ENCODE assay signal across 8 mouse cellular contexts in genomic region chr2:165883006-165883405, GRCm38 (mm10). TPM values are rescaled to one million over a fixed set of nuclear protein-coding genes. Genes with fewer than 3 reads are reported as not detected.
DNase-seq lines count a peak whose midpoint lies in the region; ATAC-seq and TF ChIP-seq lines count a peak whose summit lies in the region.

No protein-coding gene starts in this region.

- peaks cover 64% of the 10 kb centered on the region for H3K4me1 ChIP-seq in lung, adult 2 months (ENCODE audit: control insufficient read depth, insufficient read depth, low read length)
- peaks cover 39% of the 10 kb centered on the region for H3K4me1 ChIP-seq in embryonic fibroblast, embryonic 13.5 days (ENCODE audit: control insufficient read depth, insufficient read depth, low read length)
- H3K4me1 ChIP-seq in hindbrain, embryonic 13.5 days (replicated peaks), result peaks cover 97% of the 10 kb centered on the region
- peaks cover 98% of the 10 kb centered on the region for H3K4me1 ChIP-seq in liver, embryonic 12.5 days
- H3K4me1 ChIP-seq in neural tube, embryonic 13.5 days (replicated peaks), result peaks cover 96% of the 10 kb centered on the region

- TF ChIP-seq POLR2A in lung, adult 2 months (IDR thresholded peaks at IDR 0.05; ENCODE audit: borderline replicate concordance, extremely low read depth, low read depth, low read length), result no peak
- TF ChIP-seq POLR2A in embryonic fibroblast, embryonic 13.5 days (IDR thresholded peaks at IDR 0.05; ENCODE audit: low read depth, low read length), result no peak; the same call in none of the 2 replicates

- TF ChIP-seq CTCF in lung, adult 2 months (IDR thresholded peaks at IDR 0.05; ENCODE audit: insufficient read depth, low read length), result 0 out of 2 replicates have a peak, but pooled peaks have one; percentile 9
- no peak for TF ChIP-seq CTCF in embryonic fibroblast, embryonic 13.5 days (IDR thresholded peaks at IDR 0.05; ENCODE audit: borderline replicate concordance, insufficient read depth, low read length)

- H3K4me3 ChIP-seq in lung, adult 2 months (replicated peaks; ENCODE audit: extremely low read depth, low read depth, low read length), result peak overlapping the region; percentile 27
- peak overlapping the region; percentile 23; the same call in 1 of the 2 replicates for H3K4me3 ChIP-seq in embryonic fibroblast, embryonic 13.5 days (ENCODE audit: insufficient read depth, low read length)
- H3K4me3 ChIP-seq in hindbrain, embryonic 13.5 days, result peak overlapping the region; percentile 38
- H3K4me3 ChIP-seq in liver, embryonic 12.5 days, result peak overlapping the region; percentile 57
- peak overlapping the region; percentile 37 for H3K4me3 ChIP-seq in neural tube, embryonic 13.5 days

- no peak for ATAC-seq in hindbrain, embryonic 13.5 days (ENCODE audit: low FRiP score)
- no peak for ATAC-seq in liver, embryonic 12.5 days
- ATAC-seq in neural tube, embryonic 13.5 days (ENCODE audit: low read depth), result no peak
- ATAC-seq in monocyte, adult 5-6 weeks (replicated peaks; ENCODE audit: insufficient number of reproducible peaks, low FRiP score, low TSS enrichment, poor library complexity, severe bottlenecking), result no peak

- no peaks in the 10 kb centered on the region for H3K27me3 ChIP-seq in hindbrain, embryonic 13.5 days
- no peaks in the 10 kb centered on the region for H3K27me3 ChIP-seq in liver, embryonic 12.5 days (replicated peaks)
- H3K27me3 ChIP-seq in neural tube, embryonic 13.5 days, result no peaks in the 10 kb centered on the region

- no peaks in the 10 kb centered on the region for H3K36me3 ChIP-seq in hindbrain, embryonic 13.5 days
- peaks cover 49% of the 10 kb centered on the region for H3K36me3 ChIP-seq in liver, embryonic 12.5 days
- H3K36me3 ChIP-seq in neural tube, embryonic 13.5 days, result no peaks in the 10 kb centered on the region

- peak overlapping the region; percentile 86 for H3K9ac ChIP-seq in hindbrain, embryonic 13.5 days
- peak overlapping the region; percentile 78 for H3K9ac ChIP-seq in liver, embryonic 12.5 days
- H3K9ac ChIP-seq in neural tube, embryonic 13.5 days, result peak overlapping the region; percentile 80

- no peak for DNase-seq in lung, adult 2 months
- no peak for DNase-seq in lung, postnatal 25 days (ENCODE audit: low spot score)
- DNase-seq in gastrocnemius, adult 18-20 months (ENCODE audit: low spot score), result no peak

- 5% methylated on average over 6 of the region's 6 CpGs for WGBS in lung, adult 2 months
- WGBS in hindbrain, embryonic 13.5 days, result 29% methylated on average over 6 of the region's 6 CpGs
- 7% methylated on average over 6 of the region's 6 CpGs for WGBS in liver, embryonic 12.5 days (ENCODE audit: insufficient replicate concordance)
- WGBS in neural tube, embryonic 13.5 days, result 19% methylated on average over 6 of the region's 6 CpGs

- H3K27ac ChIP-seq in embryonic fibroblast, embryonic 13.5 days (ENCODE audit: insufficient read depth, low read length), result peak overlapping the region; percentile 97
- H3K27ac ChIP-seq in hindbrain, embryonic 13.5 days, result peak overlapping the region; percentile 100
- peak overlapping the region; percentile 100 for H3K27ac ChIP-seq in liver, embryonic 12.5 days
- peak overlapping the region; percentile 100 for H3K27ac ChIP-seq in neural tube, embryonic 13.5 days (replicated peaks)

- H3K4me2 ChIP-seq in hindbrain, embryonic 13.5 days, result peak overlapping the region; percentile 74
- H3K4me2 ChIP-seq in liver, embryonic 12.5 days, result peak overlapping the region; percentile 85
- peak overlapping the region; percentile 65 for H3K4me2 ChIP-seq in neural tube, embryonic 13.5 days

- no peaks in the 10 kb centered on the region for H3K9me3 ChIP-seq in hindbrain, embryonic 13.5 days
- no peaks in the 10 kb centered on the region for H3K9me3 ChIP-seq in liver, embryonic 12.5 days (replicated peaks)
- no peaks in the 10 kb centered on the region for H3K9me3 ChIP-seq in neural tube, embryonic 13.5 days

RNA-seq across cellular contexts. Expression of gene Zmynd8, which starts 15.8 kb away (rescaled TPM):
- 25.3 and 29.8 TPM in 2 replicates for polyA plus RNA-seq in lung, adult 2 months (2012; rRNA removed)
- polyA plus RNA-seq in embryonic fibroblast, embryonic 13.5 days (2011; ENCODE audit: insufficient read length, low read depth, missing spikeins), result 65.8 and 66.4 TPM in 2 replicates
- 82.2 and 86.6 TPM in 2 replicates for polyA plus RNA-seq in hindbrain, embryonic 13.5 days (2015; fragmentation: Nextera tagmentation; extraction: Ambion mirVana)
- 35.7 and 38.5 TPM in 2 replicates for polyA plus RNA-seq in liver, embryonic 12.5 days (2016; fragmentation: Nextera tagmentation; extraction: Ambion mirVana)
- polyA plus RNA-seq in neural tube, embryonic 13.5 days (2015; fragmentation: Nextera tagmentation; extraction: Ambion mirVana), result 69.0 and 73.2 TPM in 2 replicates
- 10 to 100 TPM; 16.4 to 17.2 TPM for total RNA-seq in gastrocnemius, adult 18-20 months (2021)
- 42.6 to 54.2 TPM (median 44.4 TPM) in 3 replicates for total RNA-seq in monocyte, adult 5-6 weeks (2017)
